Mouse (Mus musculus) layer of hippocampus, adult 9-11 months (tissue): ENCODE measurements at regions not wholly inside any gene's neighbourhood (a gene's known extent, or its start where the extent isn't known, plus 50 kb on each side); places are given as distances from the start of the nearest gene placed in this dataset.
A peak's percentile ranks its signal among the peaks of the same experiment; 100 is the strongest.

Experiments used
- DNase-seq: peaks from one replicate; pipeline ENCODE4 v3.0.0; 2022

- peak; percentile 20 for DNase-seq
Measured at GRCm38 (mm10) chr8:76309200-76309599, 590.0 kb upstream of the Nr3c2 start.

DNA sequence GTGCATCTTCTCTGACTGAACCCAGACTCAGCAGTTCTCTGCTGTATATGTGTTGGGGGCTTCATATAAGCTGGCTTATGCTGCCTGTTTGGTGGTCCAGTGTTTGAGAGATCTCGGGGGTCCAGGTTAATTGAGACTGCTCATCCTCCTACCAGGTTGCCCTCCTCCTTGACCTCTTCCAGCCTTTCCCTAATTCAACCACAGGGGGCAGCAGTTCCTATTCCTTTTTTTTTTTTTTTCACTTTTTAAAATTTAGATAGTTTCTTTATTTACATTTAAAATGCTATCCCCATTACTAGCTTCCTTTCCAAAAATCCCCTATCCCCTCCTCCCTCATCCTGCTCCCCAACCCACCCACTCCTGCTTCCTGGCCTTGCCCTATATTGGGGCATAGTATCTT is 570.7 kb upstream of the Nr3c2 start:
- no peak for DNase-seq

- no peak for DNase-seq
Measured at GRCm38 (mm10) chr8:76343072-76343471, 556.2 kb upstream of the Nr3c2 start.

DNA sequence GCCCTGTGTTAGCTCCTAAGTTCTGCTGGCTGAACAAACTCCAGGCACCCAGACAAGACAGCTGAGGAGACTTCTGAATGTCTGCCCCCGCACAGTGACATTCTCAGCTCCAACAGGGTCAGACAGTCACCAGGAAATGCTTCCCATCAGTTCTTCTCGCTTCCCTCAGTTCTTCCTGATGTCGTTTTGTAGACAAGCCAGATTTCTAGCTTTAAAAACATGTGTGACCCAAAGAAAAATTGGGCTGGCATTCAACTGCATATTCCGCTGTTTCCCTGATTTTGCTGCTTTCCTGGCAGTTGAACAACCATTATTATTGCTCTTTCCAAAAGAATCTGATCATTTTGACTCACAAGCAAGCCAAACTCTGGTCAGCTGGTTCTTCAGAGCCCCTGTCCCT is 553.1 kb upstream of the Nr3c2 start:
- peak; percentile 59 for DNase-seq

DNA sequence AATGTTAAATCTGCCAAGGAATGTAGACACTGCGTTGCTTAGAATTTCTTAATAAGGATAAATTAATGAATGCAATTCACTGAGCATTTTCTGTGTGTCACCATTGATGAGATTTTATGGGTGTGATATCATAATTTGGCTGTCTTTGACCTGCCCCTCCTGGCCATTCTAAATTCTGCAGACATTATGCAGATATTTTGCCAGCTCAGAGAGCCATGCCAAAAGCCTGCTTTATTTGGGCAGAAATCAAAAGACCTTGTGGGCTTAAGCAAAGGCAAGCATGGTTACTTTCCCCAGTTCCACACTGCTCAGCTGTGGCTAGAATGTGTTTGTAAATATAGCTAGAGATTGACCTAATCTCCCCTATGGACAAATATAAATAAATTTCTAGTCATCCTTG is 552.4 kb upstream of the Nr3c2 start:
- peak; percentile 3 for DNase-seq

DNA sequence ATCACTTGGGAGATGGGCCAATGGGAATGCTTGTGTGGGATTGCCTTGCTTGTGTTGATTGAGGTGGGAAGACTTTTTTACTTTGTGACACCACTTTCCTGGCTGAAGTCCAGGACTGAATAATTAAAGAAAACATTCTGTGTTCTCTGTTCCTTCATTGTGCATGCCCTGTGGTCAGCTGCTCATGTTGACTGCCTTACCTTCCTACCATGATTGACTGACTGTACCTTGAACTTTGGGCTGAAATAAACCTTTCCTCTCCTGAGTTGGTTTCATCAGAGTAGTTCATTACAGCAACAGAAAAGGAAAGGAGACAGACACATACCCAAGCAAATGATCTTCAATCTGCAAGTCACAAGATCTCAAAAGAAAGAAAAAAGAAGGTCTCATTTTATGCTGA is 524.9 kb upstream of the Nr3c2 start:
- no peak for DNase-seq

DNA sequence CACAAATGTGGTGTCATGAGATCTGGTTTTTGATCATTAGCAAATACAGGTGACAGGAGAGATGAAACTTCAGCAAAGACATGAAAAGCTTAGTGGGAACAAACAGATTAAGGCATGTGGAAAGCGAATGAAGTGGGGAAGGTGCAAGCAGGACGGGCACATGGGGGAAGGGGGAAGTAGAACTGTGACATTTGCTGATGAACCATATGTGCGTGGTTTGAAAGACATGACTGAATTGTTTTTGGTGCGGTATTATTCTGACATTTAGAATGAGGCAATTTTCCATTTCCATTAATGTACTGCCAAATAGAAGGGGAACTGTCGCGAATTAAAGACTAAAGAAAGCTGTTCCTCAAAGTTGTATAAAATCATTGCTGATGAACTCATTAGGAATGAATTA is 521.5 kb upstream of the Nr3c2 start:
- DNase-seq = peak; percentile 71

GRCm38 (mm10) chr8:76381643-76382042 is 517.6 kb upstream of the Nr3c2 start:
- no peak for DNase-seq

DNA sequence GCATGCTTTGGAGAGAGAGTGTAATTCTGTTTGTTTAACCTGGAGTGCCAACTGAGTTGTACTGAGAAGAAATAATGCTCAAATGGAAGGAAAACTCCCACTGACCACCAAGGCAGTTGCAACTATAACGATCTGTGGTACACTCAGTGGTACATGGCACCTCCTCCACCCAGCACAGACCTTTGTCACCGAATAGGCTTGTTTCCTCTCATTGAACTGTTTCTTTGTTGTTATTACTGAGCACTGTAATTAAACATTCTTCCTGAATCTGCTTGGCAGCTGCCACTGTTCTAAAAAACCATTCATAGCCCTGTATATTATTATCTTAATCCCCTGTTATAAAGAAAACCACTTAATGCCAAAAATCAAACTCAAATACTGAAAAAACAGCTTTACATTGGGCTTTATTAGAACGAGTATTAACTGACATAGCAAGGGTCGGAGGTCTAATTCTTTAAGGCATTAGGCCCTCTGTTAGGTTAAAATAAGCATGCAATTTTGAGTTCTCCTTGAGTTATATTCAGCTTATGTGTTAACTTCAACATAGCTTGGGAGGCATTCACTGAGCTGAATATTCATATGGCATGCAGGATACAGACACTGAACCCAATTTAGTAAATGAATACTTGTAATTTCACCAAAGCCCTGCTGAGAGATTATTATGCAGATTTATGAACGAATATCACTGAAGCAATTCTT is 515.5 kb upstream of the Nr3c2 start:
- DNase-seq = peak; percentile 12

DNA sequence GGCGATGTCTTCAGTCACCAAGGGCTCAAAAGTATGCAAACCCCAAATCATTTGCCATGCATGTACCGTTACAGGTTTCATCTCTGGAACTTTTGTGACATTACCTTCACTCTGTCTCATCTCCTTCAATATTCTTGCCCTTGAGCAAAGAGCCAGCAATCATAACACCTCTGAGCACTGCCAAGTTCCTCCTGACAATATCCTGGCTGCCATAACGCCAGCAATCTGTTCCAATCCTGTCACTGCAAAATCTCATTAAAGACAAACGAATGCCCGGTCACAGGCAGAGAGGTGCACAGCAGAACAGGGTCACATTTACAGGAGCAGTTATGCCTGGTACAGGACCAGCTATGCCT is 515.0 kb upstream of the Nr3c2 start:
- DNase-seq = peak; percentile 47

GRCm38 (mm10) chr8:76392004-76392403 is 507.2 kb upstream of the Nr3c2 start:
- DNase-seq = no peak

DNA sequence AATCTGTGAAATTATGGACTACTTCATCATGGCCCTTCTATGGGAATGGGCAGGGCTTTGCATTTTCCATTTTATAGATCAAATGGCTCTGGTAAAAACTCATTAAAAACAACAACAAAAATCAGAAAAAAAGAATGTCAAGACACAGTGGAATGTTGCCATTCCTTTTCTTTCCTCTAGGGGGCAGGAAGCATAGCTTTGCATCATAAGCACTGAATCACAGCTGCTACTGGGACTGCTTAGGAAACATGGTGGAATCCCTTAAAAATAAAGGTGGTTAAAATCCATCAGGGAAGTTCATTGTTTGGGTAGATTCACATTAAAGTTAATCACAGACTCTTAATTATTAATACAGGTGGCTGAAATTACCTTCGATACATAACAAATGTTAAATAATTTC is 476.8 kb upstream of the Nr3c2 start:
- DNase-seq = no peak

DNA sequence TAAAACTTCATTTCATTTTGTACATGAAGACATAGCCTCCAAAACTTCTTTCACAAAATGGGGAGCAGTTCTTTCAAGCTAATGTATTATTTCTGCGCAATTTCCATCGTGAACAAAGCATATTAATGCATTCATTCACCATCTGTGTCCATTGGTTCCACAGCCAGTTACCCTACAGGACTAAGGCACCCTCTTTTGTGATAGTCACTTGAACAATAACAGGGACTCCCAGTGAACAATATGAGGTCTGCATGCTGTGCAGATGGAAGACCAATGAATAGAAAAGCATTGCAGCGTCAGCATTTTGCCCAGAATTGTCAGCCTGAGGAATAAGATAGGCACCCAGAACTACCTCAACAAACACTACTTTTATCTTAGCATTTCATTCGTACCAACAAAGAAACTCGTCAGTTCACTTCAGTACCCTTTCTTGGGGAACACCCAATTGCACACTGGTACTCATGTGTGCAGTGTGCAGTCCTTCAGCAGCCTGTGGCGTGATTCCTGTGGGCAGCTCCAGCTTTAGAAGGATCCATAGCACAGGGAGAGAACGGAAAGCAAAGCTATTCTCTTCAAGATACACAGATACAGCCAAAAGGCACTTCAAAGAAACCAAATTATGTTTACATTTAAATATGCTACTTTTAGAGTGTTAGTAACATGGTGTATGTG is 476.2 kb upstream of the Nr3c2 start:
- no peak for DNase-seq

- DNase-seq = peak; percentile 85
Measured at GRCm38 (mm10) chr8:76429818-76430217, 469.4 kb upstream of the Nr3c2 start.

- no peak for DNase-seq
Measured at GRCm38 (mm10) chr8:76432813-76433212, 466.4 kb upstream of the Nr3c2 start.

DNA sequence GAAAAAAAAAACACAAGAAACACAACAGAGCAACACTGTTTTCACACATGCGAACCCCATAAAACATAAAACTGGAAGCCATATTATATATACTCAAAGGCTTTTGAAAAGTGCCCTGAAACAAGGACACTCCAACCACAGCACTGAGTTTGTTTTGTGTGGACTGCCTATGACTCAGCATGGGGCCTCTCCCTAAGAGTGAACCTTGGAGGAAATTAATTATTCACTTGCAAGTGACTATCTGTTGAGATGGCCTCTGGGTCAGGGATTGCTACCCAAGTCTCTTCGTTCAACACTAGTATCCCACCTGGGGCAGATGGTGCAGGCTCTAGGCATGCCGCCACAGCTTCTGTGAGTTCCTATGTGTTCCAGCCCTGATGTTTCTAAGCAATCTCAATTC is 461.3 kb upstream of the Nr3c2 start:
- DNase-seq = no peak

- no peak for DNase-seq
Measured at GRCm38 (mm10) chr8:76474464-76475208, 424.6 kb upstream of the Nr3c2 start.

- no peak for DNase-seq
Measured at GRCm38 (mm10) chr8:76478966-76479365, 420.3 kb upstream of the Nr3c2 start.

DNA sequence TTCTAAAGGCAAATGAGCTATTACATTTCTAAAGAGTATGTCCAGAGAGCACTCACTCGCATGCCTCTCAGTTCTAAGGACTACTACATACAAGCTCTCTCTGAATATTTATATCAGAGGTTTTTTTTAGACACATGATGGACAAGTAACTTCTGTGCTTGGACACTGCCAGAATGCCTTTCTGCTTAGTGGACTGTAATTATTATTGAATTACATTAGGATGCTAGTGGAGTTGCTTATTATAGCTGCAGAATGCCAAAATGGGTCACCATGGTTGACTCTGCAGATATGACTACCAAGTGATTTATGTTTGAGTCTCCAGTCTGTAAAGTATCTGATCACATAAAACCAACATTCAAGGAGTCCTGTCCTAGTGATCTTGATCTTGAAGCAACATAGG is 395.6 kb upstream of the Nr3c2 start:
- DNase-seq = no peak

- DNase-seq = no peak
Measured at GRCm38 (mm10) chr8:76507247-76507646, 392.0 kb upstream of the Nr3c2 start.

- DNase-seq = no peak
Measured at GRCm38 (mm10) chr8:76509201-76509600, 390.0 kb upstream of the Nr3c2 start.

DNA sequence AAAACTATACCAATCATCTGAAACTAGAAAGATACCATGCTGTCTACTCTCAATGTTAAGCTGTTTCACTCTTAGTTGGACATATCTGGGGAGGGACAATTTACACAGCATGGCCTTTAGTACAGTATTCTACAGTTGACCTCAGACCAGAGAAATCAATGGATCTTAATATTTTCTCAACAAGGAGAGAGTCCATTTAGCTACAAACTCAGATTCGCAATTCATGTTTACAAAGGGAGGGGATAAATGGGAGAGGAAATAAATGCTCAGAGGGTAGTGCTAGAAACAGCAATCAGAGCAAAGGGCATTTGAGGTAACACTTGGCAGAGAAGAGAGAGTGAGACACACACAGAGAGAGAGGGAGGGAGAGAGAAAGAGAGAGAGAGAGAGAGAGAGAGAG is 385.1 kb upstream of the Nr3c2 start:
- DNase-seq = no peak

DNA sequence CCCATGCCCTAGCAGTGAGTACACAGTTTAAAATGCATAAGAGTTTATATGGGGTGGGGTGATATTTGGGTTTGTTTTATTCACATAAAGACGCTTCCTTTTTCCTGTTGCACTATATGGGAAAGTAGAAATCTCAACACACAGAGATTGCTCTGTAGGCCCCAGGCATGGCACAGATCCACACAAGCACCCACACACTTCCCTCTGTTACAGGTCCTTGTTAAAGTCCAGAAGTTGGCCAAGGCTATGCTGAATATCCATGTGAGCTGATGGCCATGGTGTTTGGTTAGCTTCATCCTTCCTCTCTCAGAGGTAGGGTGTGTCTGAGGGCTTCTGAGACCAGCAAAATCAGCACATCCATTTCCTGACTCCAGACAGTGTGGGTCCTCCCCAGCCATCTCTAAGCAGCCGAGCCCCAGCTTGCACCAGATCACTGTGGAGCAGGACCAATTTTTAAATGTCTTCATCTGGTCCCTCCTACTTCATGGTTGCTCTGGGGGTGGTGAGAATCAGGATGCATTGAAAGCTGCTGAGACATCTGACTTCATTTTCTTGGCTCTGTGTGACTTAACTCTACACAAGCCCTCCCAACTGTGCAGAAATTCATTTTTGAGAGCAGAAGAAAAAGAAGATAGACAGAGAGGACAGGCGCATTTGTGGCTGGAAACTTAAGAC is 360.3 kb upstream of the Nr3c2 start:
- DNase-seq = peak; percentile 85

DNA sequence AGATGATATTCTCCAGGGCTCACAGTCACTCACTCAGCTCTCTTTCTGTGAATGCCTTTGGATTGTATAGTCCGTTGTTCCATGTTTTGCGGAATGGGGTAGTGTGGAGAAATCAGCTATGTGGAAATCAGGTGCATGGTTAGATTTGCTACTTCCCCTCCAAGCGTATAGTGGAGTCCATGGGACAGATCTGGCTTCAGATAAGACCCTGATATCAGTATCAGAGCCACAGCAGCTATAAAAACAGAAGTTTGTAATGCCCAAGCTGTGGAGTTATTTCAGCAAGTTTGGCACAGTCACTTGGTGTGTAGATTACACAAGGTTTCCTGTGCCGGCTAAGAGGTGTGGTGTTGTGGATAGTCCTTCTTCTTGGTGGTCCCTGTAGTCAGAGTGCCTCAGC is 359.6 kb upstream of the Nr3c2 start:
- no peak for DNase-seq
